Mouse (Mus musculus): ENCODE measurements around the gene Fmo3. TPM values are rescaled to one million over a fixed set of nuclear protein-coding genes. Genes with fewer than 3 reads are reported as not detected.

Gene Fmo3
- polyA plus RNA-seq (2014; fragmentation: Nextera tagmentation; extraction: Ambion mirVana): not detected in 2 replicates

- Histone ChIP-seq H3K27me3 (ENCODE audit: control insufficient read depth, insufficient read depth, low read length) (no peaks in the 10 kb centered on the region), H3K27ac (ENCODE audit: low read depth, low read length) (no peak within 1 kb of the TSS), H3K4me1 (ENCODE audit: control insufficient read depth, insufficient read depth, low read length) (no peaks in the 10 kb centered on the region), H3K9me3 (ENCODE audit: control insufficient read depth, low read length) (no peaks in the 10 kb centered on the region), H3K9ac (replicated peaks; ENCODE audit: low read depth, low read length) (no peak within 1 kb of the TSS), H3K4me2 (ENCODE audit: low read depth, low read length) (no peak within 1 kb of the TSS), H3K36me3 (ENCODE audit: control insufficient read depth, insufficient read depth, low read length) (no peaks in the 10 kb centered on the region), H3K4me3 (ENCODE audit: low read depth, low read length) (no peak within 1 kb of the TSS)
- WGBS: 90% methylated on average over 1 of the region's 1 CpGs
- ATAC-seq (ENCODE audit: low read depth): no peak
Observed at GRCm38 (mm10) chr1:162984428-162984827, at the start of gene Fmo3. Gene Fmo3 (minus strand): TSS chr1:162984528.

GRCm38 (mm10) chr1:163023075-163023474 is 38.7 kb upstream of the Fmo3 start:
- no peak overlapping the region for H3K27ac ChIP-seq (ENCODE audit: low read depth, low read length)
- H3K4me1 ChIP-seq (ENCODE audit: control insufficient read depth, insufficient read depth, low read length): no peaks in the 10 kb centered on the region
- H3K9ac ChIP-seq (replicated peaks; ENCODE audit: low read depth, low read length): no peak overlapping the region
- H3K4me3 ChIP-seq (ENCODE audit: low read depth, low read length): no peak overlapping the region
- H3K4me2 ChIP-seq (ENCODE audit: low read depth, low read length): no peak overlapping the region
- H3K27me3 ChIP-seq (ENCODE audit: control insufficient read depth, insufficient read depth, low read length): no peaks in the 10 kb centered on the region
- no peaks in the 10 kb centered on the region for H3K9me3 ChIP-seq (ENCODE audit: control insufficient read depth, low read length)
- H3K36me3 ChIP-seq (ENCODE audit: control insufficient read depth, insufficient read depth, low read length): no peaks in the 10 kb centered on the region
- ATAC-seq (ENCODE audit: low read depth): no peak

- Histone ChIP-seq H3K9me3 (ENCODE audit: control insufficient read depth, low read length) (no peaks in the 10 kb centered on the region), H3K36me3 (ENCODE audit: control insufficient read depth, insufficient read depth, low read length) (no peaks in the 10 kb centered on the region), H3K27ac (ENCODE audit: low read depth, low read length) (no peak overlapping the region), H3K9ac (replicated peaks; ENCODE audit: low read depth, low read length) (no peak overlapping the region), H3K27me3 (ENCODE audit: control insufficient read depth, insufficient read depth, low read length) (no peaks in the 10 kb centered on the region), H3K4me1 (ENCODE audit: control insufficient read depth, insufficient read depth, low read length) (no peaks in the 10 kb centered on the region), H3K4me3 (ENCODE audit: low read depth, low read length) (no peak overlapping the region), H3K4me2 (ENCODE audit: low read depth, low read length) (no peak overlapping the region)
- no peak for ATAC-seq (ENCODE audit: low read depth)
- WGBS: 81% methylated on average over 3 of the region's 3 CpGs
Observed at GRCm38 (mm10) chr1:163009220-163009619, 24.9 kb upstream of the Fmo3 start.

GRCm38 (mm10) chr1:163003496-163003895 is 19.2 kb upstream of the Fmo3 start:
- Histone ChIP-seq H3K27ac (ENCODE audit: low read depth, low read length) (no peak overlapping the region), H3K9me3 (ENCODE audit: control insufficient read depth, low read length) (no peaks in the 10 kb centered on the region), H3K36me3 (ENCODE audit: control insufficient read depth, insufficient read depth, low read length) (no peaks in the 10 kb centered on the region), H3K4me1 (ENCODE audit: control insufficient read depth, insufficient read depth, low read length) (no peaks in the 10 kb centered on the region), H3K27me3 (ENCODE audit: control insufficient read depth, insufficient read depth, low read length) (no peaks in the 10 kb centered on the region), H3K4me2 (ENCODE audit: low read depth, low read length) (no peak overlapping the region), H3K9ac (replicated peaks; ENCODE audit: low read depth, low read length) (no peak overlapping the region), H3K4me3 (ENCODE audit: low read depth, low read length) (no peak overlapping the region)
- ATAC-seq (ENCODE audit: low read depth): no peak
- WGBS: 97% methylated on average over 2 of the region's 2 CpGs

GRCm38 (mm10) chr1:163001271-163001829 is 17.0 kb upstream of the Fmo3 start:
- Histone ChIP-seq H3K27me3 (ENCODE audit: control insufficient read depth, insufficient read depth, low read length) (no peaks in the 10 kb centered on the region), H3K9ac (replicated peaks; ENCODE audit: low read depth, low read length) (no peak overlapping the region), H3K4me1 (ENCODE audit: control insufficient read depth, insufficient read depth, low read length) (no peaks in the 10 kb centered on the region), H3K36me3 (ENCODE audit: control insufficient read depth, insufficient read depth, low read length) (no peaks in the 10 kb centered on the region), H3K27ac (ENCODE audit: low read depth, low read length) (no peak overlapping the region), H3K4me3 (ENCODE audit: low read depth, low read length) (no peak overlapping the region), H3K4me2 (ENCODE audit: low read depth, low read length) (no peak overlapping the region), H3K9me3 (ENCODE audit: control insufficient read depth, low read length) (no peaks in the 10 kb centered on the region)
- 80% methylated on average over 4 of the region's 4 CpGs for WGBS
- no peak for ATAC-seq (ENCODE audit: low read depth)

- no peaks in the 10 kb centered on the region for H3K27me3 ChIP-seq (ENCODE audit: control insufficient read depth, insufficient read depth, low read length)
- H3K9me3 ChIP-seq (ENCODE audit: control insufficient read depth, low read length): no peaks in the 10 kb centered on the region
- no peak for ATAC-seq (ENCODE audit: low read depth)
- H3K36me3 ChIP-seq (ENCODE audit: control insufficient read depth, insufficient read depth, low read length): no peaks in the 10 kb centered on the region
- no peak overlapping the region for H3K4me2 ChIP-seq (ENCODE audit: low read depth, low read length)
- WGBS: 93% methylated on average over 3 of the region's 3 CpGs
- H3K4me1 ChIP-seq (ENCODE audit: control insufficient read depth, insufficient read depth, low read length): no peaks in the 10 kb centered on the region
- H3K9ac ChIP-seq (replicated peaks; ENCODE audit: low read depth, low read length): no peak overlapping the region
- H3K4me3 ChIP-seq (ENCODE audit: low read depth, low read length): no peak overlapping the region
- no peak overlapping the region for H3K27ac ChIP-seq (ENCODE audit: low read depth, low read length)
Observed at GRCm38 (mm10) chr1:162987546-162987945, 3.2 kb upstream of the Fmo3 start.

- Histone ChIP-seq H3K9me3 (ENCODE audit: control insufficient read depth, low read length) (no peaks in the 10 kb centered on the region), H3K27me3 (ENCODE audit: control insufficient read depth, insufficient read depth, low read length) (no peaks in the 10 kb centered on the region), H3K4me3 (ENCODE audit: low read depth, low read length) (no peak overlapping the region), H3K4me1 (ENCODE audit: control insufficient read depth, insufficient read depth, low read length) (no peaks in the 10 kb centered on the region), H3K36me3 (ENCODE audit: control insufficient read depth, insufficient read depth, low read length) (no peaks in the 10 kb centered on the region), H3K27ac (ENCODE audit: low read depth, low read length) (no peak overlapping the region), H3K9ac (replicated peaks; ENCODE audit: low read depth, low read length) (no peak overlapping the region), H3K4me2 (ENCODE audit: low read depth, low read length) (no peak overlapping the region)
- WGBS: 92% methylated on average over 1 of the region's 1 CpGs
- no peak for ATAC-seq (ENCODE audit: low read depth)
Observed at GRCm38 (mm10) chr1:162986777-162987176, 2.4 kb upstream of the Fmo3 start.

- WGBS: 91% methylated on average over 2 of the region's 2 CpGs
- no peak overlapping the region for H3K9ac ChIP-seq (replicated peaks; ENCODE audit: low read depth, low read length)
- no peaks in the 10 kb centered on the region for H3K9me3 ChIP-seq (ENCODE audit: control insufficient read depth, low read length)
- H3K4me1 ChIP-seq (ENCODE audit: control insufficient read depth, insufficient read depth, low read length): no peaks in the 10 kb centered on the region
- no peak overlapping the region for H3K27ac ChIP-seq (ENCODE audit: low read depth, low read length)
- no peak overlapping the region for H3K4me3 ChIP-seq (ENCODE audit: low read depth, low read length)
- H3K36me3 ChIP-seq (ENCODE audit: control insufficient read depth, insufficient read depth, low read length): no peaks in the 10 kb centered on the region
- H3K27me3 ChIP-seq (ENCODE audit: control insufficient read depth, insufficient read depth, low read length): no peaks in the 10 kb centered on the region
- H3K4me2 ChIP-seq (ENCODE audit: low read depth, low read length): no peak overlapping the region
- ATAC-seq (ENCODE audit: low read depth): no peak
Observed at GRCm38 (mm10) chr1:162986121-162986748, 1.9 kb upstream of the Fmo3 start.

GRCm38 (mm10) chr1:162963556-162963955 is 20.8 kb downstream of the Fmo3 start:
- 74% methylated on average over 2 of the region's 2 CpGs for WGBS

More at GRCm38 (mm10) chr1:162963556-162963955, 20.8 kb downstream of the Fmo3 start:
- ATAC-seq (ENCODE audit: low read depth): no peak
- Histone ChIP-seq H3K9me3 (ENCODE audit: control insufficient read depth, low read length) (no peaks in the 10 kb centered on the region), H3K27me3 (ENCODE audit: control insufficient read depth, insufficient read depth, low read length) (no peaks in the 10 kb centered on the region), H3K9ac (replicated peaks; ENCODE audit: low read depth, low read length) (no peak overlapping the region), H3K4me1 (ENCODE audit: control insufficient read depth, insufficient read depth, low read length) (no peaks in the 10 kb centered on the region), H3K4me3 (ENCODE audit: low read depth, low read length) (no peak overlapping the region), H3K27ac (ENCODE audit: low read depth, low read length) (no peak overlapping the region), H3K4me2 (ENCODE audit: low read depth, low read length) (no peak overlapping the region), H3K36me3 (ENCODE audit: control insufficient read depth, insufficient read depth, low read length) (no peaks in the 10 kb centered on the region)

All from neural tube, embryonic 14.5 days (tissue).